Mouse (Mus musculus) liver, embryonic 14.5 days (tissue): ENCODE measurements around the gene Sesn3.

Source experiments
- CTCF ChIP-seq: IDR thresholded peaks from 2 replicates; pipeline ENCODE4 v1.5.1; 2016; ENCODE audit warnings: antibody characterized with exemption, low read depth, control low read depth
- EP300 ChIP-seq: IDR thresholded peaks from 2 replicates; pipeline ENCODE4 v1.6.1; 2016; ENCODE audit warnings: antibody characterized with exemption, low read depth

DNA sequence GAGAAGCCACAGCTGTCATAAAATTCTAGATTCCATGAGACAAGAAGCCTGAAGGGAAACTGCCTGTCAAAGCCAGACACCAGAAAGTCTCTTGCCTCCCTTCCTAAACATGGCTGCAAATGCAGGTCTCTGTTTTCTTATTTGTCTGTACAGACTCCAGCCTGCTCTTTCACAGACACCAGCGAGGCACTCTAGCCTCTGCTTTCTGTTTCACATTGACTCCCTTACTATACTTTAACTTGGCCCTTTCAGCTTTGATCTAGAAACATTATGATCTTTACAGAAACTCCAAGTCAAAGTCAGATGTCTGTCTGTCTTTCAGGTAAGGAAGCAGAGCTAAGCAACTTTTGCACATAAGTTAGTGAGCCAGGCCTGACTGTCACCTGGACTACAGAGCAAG is 77.5 kb downstream of the Sesn3 start:
- TF ChIP-seq CTCF = no peak
- no peak for TF ChIP-seq EP300
